Mouse (Mus musculus) neural tube, embryonic 11.5 days (tissue): ENCODE data around the gene Cacna1a. TPM values are rescaled to one million over a fixed set of nuclear protein-coding genes. Genes with fewer than 3 reads are reported as not detected.
"Not testable (repeated sequence)": the region's sequence is repeated elsewhere in the genome, so short reads cannot be mapped to it uniquely, and the experiment has no call there.

Experiments used
- ATAC-seq: fragments of 200-750 bp; cut with Nextera tagmentation; 2 replicates; pipeline ENCODE4 v1.8.0; 2017; ENCODE audit warnings: moderate number of reproducible peaks, mild to moderate bottlenecking, moderate TSS enrichment, moderate library complexity; ENCODE audit not compliant: insufficient read depth, low FRiP score, low TSS enrichment
- DNase-seq: peaks from one replicate; pipeline ENCODE4 v3.0.0-alpha.2; 2015; ENCODE audit warnings: low spot score
- H3K27ac ChIP-seq: fragments of 300-500 bp; sonication (generic); 2 replicates; pipeline ENCODE4 v1.5.1; 2014; ENCODE audit warnings: low read depth, mild to moderate bottlenecking, low read length
- H3K27me3 ChIP-seq: fragments of 300-500 bp; sonication (generic); 2 replicates; pipeline ENCODE4 v1.6.1; 2014; ENCODE audit warnings: mild to moderate bottlenecking, low read length, mixed read lengths; ENCODE audit not compliant: control insufficient read depth, insufficient read depth
- H3K36me3 ChIP-seq: fragments of 300-500 bp; sonication (generic); 2 replicates; pipeline ENCODE4 v1.6.1; 2014; ENCODE audit warnings: mild to moderate bottlenecking, low read length, moderate library complexity, mixed read lengths; ENCODE audit not compliant: control insufficient read depth, insufficient read depth
- H3K4me1 ChIP-seq: fragments of 300-500 bp; sonication (generic); 2 replicates; pipeline ENCODE4 v1.6.1; 2014; ENCODE audit warnings: low read length, mixed read lengths; ENCODE audit not compliant: control insufficient read depth, insufficient read depth
- H3K4me2 ChIP-seq: fragments of 300-500 bp; sonication (generic); 2 replicates; pipeline ENCODE4 v1.6.1; 2014; ENCODE audit warnings: low read depth, mild to moderate bottlenecking, moderate library complexity
- H3K4me3 ChIP-seq: fragments of 300-500 bp; sonication (generic); 2 replicates; pipeline ENCODE4 v1.5.1; 2014; ENCODE audit warnings: low read depth, low read length
- H3K9ac ChIP-seq: fragments of 300-500 bp; sonication (generic); 2 replicates; pipeline ENCODE4 v1.6.1; 2014; ENCODE audit warnings: mild to moderate bottlenecking, low read length
- H3K9me3 ChIP-seq: fragments of 300-500 bp; sonication (generic); 2 replicates; pipeline ENCODE4 v1.6.1; 2016; ENCODE audit warnings: low read length; ENCODE audit not compliant: control insufficient read depth
- WGBS: fragments of 180-500 bp; shearing (Covaris S2); extraction: QIAGEN DNeasy Blood & Tissue Kit; methylation state at CpG from one replicate; pipeline ENCODE4 v1.1.7; 2014; 5-methylcytosine and 5-hydroxymethylcytosine counted together
- polyA plus RNA-seq: library from polyadenylated mRNA; unstranded; fragments of >200 nt; fragmentation: Nextera tagmentation; extraction: Ambion mirVana; gene quantifications from 2 replicates; pipeline ENCODE4 v1.2.1, GENCODE M21; 2014

Gene Cacna1a
- polyA plus RNA-seq, 1 experiment from 2014 or later = 6.9 TPM

DNA sequence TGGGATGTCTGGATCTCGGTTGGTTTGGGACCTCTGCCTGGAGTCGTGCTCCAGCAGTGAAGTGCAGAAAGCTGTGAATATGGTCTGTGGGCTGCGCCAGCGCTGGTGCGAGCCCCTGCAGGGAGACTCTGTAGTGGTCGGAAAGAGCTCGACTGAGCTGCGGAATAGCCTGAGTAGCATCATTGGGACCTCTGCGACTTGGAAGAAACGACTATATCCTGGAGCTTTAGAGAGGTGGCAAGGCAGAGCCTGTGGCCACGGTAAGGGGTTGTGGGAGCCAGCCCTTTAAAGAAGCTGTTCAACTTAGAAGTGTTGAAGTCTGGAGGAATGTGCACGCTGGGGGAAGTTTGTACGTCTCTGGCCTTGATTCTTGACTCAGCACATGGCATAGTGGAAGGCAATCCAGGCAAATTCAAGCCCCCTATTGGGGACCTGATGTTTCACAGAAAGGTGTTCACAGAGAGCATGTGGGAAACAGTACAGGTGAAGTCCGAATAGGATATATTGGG is 277.2 kb downstream of the Cacna1a start:
- peak overlapping the region; percentile 76 for H3K9ac ChIP-seq
- no peaks in the 10 kb centered on the region for H3K27me3 ChIP-seq
- H3K4me1 ChIP-seq = peaks cover 11% of the 10 kb centered on the region
- no peaks in the 10 kb centered on the region for H3K9me3 ChIP-seq
- ATAC-seq (0 out of 2 replicates have a peak, but pooled peaks have one; percentile 1), DNase-seq (no peak)
- WGBS = 3% methylated on average over 14 of the region's 14 CpGs
- H3K36me3 ChIP-seq = peaks cover 2% of the 10 kb centered on the region; the same call in 1 of the 2 replicates
- H3K4me3 ChIP-seq = peak overlapping the region; percentile 91
- peak overlapping the region; percentile 90 for H3K4me2 ChIP-seq
- H3K27ac ChIP-seq = peak overlapping the region; percentile 84

DNA sequence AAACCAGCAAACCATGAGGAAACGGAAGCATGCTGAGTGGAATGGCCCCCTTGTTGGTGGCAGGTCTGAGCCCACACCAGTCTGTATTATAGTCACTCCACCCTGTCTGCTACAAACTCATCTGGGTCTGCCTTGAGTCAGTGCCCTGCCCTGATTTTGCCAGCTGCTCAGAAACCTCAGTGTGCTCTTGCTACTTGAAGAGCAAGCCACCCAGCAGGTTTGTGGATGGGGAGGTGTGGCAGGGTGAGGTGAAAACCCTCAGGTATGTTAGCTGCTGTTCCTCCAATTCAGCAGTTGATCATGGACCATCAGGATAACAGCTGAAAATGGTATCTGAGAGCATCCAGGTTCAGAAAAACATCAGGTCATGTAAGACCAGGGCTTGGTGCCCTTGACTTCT is 279.8 kb downstream of the Cacna1a start:
- Histone ChIP-seq H3K4me3 (no peak overlapping the region), H3K9me3 (no peaks in the 10 kb centered on the region), H3K4me1 (peaks cover 8% of the 10 kb centered on the region), H3K27ac (no peak overlapping the region), H3K9ac (no peak overlapping the region), H3K4me2 (no peak overlapping the region), H3K27me3 (no peaks in the 10 kb centered on the region), H3K36me3 (peaks cover 2% of the 10 kb centered on the region; the same call in 1 of the 2 replicates)
- no peak for ATAC-seq
- DNase-seq = no peak
- WGBS = 88% methylated on average over 1 of the region's 1 CpGs

DNA sequence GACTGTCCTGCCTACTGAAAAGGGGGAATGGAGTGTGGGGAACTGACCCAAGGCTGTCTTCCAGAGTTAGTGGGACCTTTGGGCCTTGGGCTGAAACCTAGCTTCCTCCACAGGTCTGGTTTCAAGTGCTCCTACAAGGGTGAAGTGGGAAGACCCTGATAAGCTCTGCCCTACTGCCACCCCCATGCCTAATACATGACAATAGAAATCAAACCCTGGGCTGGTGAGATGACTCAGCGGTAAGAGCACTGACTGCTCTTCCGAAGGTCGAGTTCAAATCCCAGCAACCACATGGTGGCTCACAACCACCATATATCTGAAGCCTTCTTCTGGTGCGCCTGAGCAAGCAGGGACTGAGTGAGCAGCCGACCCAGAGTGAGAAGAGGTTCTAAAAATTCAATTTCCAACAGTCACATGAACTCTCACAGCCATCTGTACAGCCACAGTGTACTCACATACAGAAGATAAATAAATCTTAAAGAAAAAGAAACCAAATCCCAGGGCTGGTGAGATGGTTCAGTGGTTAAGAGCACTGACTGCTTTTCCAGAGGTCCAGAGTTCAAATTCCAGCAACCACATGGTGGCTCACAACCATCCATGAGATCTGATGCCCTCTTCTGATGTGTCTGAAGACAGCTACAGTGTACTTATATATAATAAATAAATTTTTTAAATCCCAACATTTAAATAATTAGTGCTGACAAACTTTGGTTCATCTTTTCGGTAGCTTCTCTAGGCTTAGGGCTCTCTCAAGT is 280.7 kb downstream of the Cacna1a start:
- ATAC-seq (no peak), DNase-seq (no peak)
- no peak overlapping the region for H3K9ac ChIP-seq
- H3K27me3 ChIP-seq = no peaks in the 10 kb centered on the region
- WGBS = 84% methylated on average over 6 of the region's 6 CpGs
- H3K4me1 ChIP-seq = peaks cover 5% of the 10 kb centered on the region
- no peak overlapping the region for H3K4me2 ChIP-seq
- H3K9me3 ChIP-seq = no peaks in the 10 kb centered on the region
- no peak overlapping the region for H3K4me3 ChIP-seq
- no peak overlapping the region for H3K27ac ChIP-seq
- peaks cover 5% of the 10 kb centered on the region for H3K36me3 ChIP-seq

DNA sequence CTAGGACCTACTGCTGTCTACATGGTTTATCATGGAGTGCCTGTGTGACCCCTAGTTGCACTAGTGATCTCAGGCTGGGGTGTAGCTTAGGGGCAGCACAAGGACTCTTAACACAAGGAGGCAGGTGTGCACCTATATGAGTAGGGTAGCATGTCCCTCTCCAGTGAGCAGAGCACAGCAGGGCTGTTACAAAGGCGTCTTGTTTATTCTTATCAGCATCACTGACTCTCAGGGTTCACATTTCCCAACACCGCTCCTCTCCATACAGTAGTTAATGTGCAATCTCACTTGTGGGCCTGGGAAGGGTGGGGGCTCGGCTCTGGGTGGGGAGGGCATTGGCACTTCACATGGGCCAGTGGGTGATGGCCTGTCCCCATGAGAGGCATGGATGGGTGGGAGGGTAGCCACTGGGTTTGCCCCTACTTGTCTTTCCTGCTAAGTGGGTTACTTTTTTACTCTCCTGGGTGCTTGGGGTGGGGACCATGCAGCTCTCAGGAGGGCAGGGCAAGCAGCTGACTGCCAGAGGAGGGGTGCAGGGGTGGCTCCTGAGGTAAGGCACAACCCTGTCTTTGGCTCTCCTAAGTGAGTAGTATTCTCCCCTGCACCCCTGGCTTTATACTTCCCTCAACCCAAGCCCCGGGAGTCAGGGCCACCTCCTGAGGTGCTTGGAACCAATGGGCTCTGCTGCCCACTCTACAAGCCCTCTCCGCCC is 282.2 kb downstream of the Cacna1a start:
- not testable (repeated sequence) for H3K4me1 ChIP-seq, H3K9me3 ChIP-seq, ATAC-seq, H3K9ac ChIP-seq, H3K4me2 ChIP-seq, DNase-seq, H3K4me3 ChIP-seq, H3K27me3 ChIP-seq, H3K27ac ChIP-seq
- WGBS = 91% methylated on average over 5 of the region's 5 CpGs
- peaks cover 14% of the 10 kb centered on the region for H3K36me3 ChIP-seq

DNA sequence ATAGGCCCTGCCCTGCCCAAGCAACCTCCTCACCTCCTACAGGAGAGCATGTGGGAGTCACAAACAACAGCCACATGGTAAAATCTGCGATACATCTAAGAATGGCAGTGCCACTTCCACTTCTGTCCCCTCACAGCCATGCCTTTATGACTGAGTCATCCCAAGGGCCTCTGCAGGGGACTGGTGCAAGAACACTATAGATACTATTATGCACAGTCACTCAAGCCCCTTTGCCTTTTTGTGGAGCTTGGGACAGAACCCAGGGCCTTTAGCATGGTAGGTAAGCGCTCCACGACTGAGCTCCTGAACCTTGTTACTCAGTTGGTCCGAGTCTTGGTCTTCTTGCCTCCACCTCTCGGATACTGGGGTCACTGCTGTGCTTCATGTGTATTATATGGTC is 289.1 kb downstream of the Cacna1a start:
- Histone ChIP-seq H3K27ac (no peak overlapping the region), H3K36me3 (peaks cover 15% of the 10 kb centered on the region)

DNA sequence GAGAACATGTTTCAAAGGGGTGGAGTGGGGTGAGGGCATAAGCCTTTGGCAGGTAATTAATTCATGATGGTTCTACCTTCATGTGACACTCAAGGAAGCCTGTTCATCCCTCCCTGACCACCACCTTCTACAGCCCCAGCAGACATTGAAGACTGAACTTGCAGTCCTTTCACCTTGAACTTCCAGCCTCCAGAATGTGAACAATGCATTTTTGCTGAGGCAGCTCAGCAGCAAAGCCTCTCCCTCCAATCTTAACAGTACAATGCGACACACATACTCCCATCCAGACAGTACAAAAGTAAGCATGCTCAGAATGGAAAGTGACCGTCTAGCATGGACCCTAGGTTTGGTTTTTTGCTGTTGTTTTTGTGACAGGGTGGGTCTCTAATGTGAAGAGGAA is 293.2 kb downstream of the Cacna1a start:
- Histone ChIP-seq H3K4me2 (no peak overlapping the region), H3K9ac (no peak overlapping the region), H3K4me1 (peaks cover 8% of the 10 kb centered on the region), H3K27ac (no peak overlapping the region), H3K9me3 (no peaks in the 10 kb centered on the region), H3K4me3 (no peak overlapping the region), H3K27me3 (no peaks in the 10 kb centered on the region), H3K36me3 (no peaks in the 10 kb centered on the region)
- 97% methylated on average over 2 of the region's 2 CpGs for WGBS
- ATAC-seq (no peak), DNase-seq (no peak)

More for the DNA sequence above, 289.1 kb downstream of the Cacna1a start:
- H3K4me1 ChIP-seq = no peaks in the 10 kb centered on the region
- no peaks in the 10 kb centered on the region for H3K9me3 ChIP-seq
- ATAC-seq = no peak
- no peak overlapping the region for H3K4me2 ChIP-seq
- H3K27me3 ChIP-seq = no peaks in the 10 kb centered on the region
- no peak overlapping the region for H3K9ac ChIP-seq
- DNase-seq = no peak
- WGBS = 95% methylated on average over 5 of the region's 5 CpGs
- no peak overlapping the region for H3K4me3 ChIP-seq

DNA sequence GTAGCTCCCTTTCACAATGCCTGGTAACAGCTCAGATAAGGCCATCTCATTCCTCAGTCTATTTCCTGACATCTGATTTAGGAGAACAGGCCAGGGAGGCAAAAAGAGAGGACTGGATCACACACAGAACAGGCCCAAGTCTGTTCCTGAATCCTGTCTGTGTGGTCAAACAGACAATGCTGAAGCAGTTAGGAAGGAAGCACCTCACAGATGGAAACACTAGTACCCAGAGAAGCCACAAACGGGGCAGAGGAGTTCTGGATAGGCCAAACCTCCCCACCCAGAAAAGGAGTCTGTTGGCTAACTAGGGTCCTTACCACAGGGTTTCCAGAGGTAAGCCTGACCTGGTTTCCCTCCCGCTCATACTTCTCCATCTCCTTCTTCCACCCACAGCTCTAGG is 294.0 kb downstream of the Cacna1a start:
- no peak for DNase-seq
- Histone ChIP-seq H3K4me3 (no peak overlapping the region), H3K27me3 (no peaks in the 10 kb centered on the region), H3K36me3 (no peaks in the 10 kb centered on the region), H3K4me2 (no peak overlapping the region), H3K27ac (no peak overlapping the region), H3K9me3 (no peaks in the 10 kb centered on the region), H3K9ac (no peak overlapping the region), H3K4me1 (peaks cover 11% of the 10 kb centered on the region)
- WGBS = 91% methylated on average over 2 of the region's 2 CpGs
- ATAC-seq = no peak

DNA sequence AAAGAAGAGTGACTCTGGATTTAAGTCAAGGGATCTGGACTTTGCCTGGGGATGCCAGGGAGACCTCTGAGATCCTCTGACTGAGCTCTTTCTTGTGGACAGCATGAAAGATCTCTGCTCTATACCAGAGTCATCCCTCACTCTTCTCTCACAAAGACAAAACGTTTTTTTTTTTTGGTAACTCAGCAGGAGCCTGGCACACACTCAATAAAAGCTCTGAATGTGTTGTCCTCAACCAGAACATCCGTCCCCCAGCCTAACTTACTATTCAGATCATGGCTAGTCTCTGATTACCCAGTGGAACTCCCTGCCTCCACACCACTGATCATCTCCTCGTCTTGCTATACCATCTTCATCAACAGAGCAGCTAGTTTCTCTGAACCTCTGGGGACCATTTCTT is 296.3 kb downstream of the Cacna1a start:
- WGBS = 44% methylated on average over 3 of the region's 3 CpGs
- no peak for DNase-seq
- no peak overlapping the region for H3K27ac ChIP-seq
- H3K4me2 ChIP-seq = no peak overlapping the region
- no peaks in the 10 kb centered on the region for H3K9me3 ChIP-seq
- no peak overlapping the region for H3K9ac ChIP-seq
- no peak overlapping the region for H3K4me3 ChIP-seq
- H3K36me3 ChIP-seq = no peaks in the 10 kb centered on the region
- H3K27me3 ChIP-seq = no peaks in the 10 kb centered on the region
- peaks cover 11% of the 10 kb centered on the region for H3K4me1 ChIP-seq
- no peak for ATAC-seq
